Mouse (Mus musculus) adrenal gland, adult 2 months (tissue): ENCODE data around the gene Tcp10c. TPM values are rescaled to one million over a fixed set of nuclear protein-coding genes. Genes with fewer than 3 reads are reported as not detected.
"Not testable (repeated sequence)": the region's sequence is repeated elsewhere in the genome, so short reads cannot be mapped to it uniquely, and the experiment has no call there.

ENCODE experiments used
- DNase-seq: peaks from one replicate; pipeline ENCODE4 v3.0.0; 2021
- polyA plus RNA-seq: library from polyadenylated mRNA; depleted of rRNA; stranded (reverse); fragments of >200 nt; gene quantifications from 2 replicates; pipeline ENCODE4 v1.2.3, GENCODE M21; 2012; rRNA removed
- total RNA-seq, 2 experiments: library from RNA; stranded (reverse); gene quantifications; 2 replicates each; pipeline ENCODE4 v1.2.3; 2021

The Tcp10c gene
- total and polyA plus RNA-seq, 3 experiments, result not detected

DNA sequence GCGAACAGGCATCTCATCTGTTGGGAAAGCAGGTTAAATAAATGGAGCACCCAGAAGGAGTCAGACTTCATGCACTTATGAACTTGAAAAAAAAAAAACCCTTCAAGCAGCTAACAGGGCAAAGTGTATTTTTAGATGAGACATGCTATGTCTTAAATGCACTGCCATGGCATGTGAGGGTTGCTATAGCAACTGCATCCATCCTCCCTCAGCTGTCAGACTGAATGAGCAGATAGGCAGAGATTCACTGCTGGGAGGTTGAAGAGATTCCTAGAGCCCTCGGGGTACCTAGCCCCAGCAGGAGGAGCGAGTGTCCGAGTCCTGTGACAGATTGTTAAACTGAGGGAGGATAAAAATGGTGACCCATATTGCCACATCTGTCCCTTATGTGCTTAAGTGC is 36.6 kb downstream of the Tcp10c start:
- DNase-seq, result not testable (repeated sequence)

DNA sequence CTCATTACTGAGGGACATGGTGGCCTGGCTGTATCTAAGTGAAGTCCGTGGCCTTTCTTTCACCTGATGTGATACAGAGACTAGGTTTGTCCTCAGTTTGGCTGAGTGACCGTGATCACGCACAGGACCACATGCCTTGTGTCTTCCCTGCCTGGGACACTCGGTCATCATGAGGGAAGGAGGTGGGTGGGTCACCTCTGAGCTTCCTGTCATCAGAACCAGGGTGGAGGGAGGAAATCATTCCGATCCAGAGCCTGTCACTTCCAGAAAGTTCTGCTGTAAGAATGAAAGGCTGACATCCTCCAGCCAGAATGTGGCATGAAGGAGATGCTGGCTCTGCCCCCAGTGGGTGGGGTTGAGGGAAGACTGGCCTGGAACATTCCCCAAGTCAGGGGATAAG is 45.6 kb downstream of the Tcp10c start:
- not testable (repeated sequence) for DNase-seq

DNA sequence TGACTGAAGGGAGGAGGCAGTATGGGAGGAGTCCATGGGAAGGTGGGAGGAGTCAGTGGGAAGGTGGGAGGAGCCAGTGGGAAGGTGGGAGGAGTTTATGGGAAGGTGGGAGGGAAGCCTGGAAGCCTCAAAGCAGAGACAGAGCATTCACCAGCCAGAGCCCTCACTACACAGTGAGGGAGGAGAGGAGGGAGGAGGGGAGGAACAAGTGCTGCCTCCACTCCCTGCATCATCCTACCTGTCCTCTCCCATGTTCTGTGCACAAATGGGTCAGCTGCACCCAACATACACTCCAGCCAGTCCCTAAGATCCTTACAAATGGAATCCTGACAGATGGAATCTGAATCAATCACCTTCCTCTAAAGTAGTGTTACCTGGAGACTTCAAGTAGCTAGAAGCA is 47.7 kb downstream of the Tcp10c start:
- DNase-seq, result not testable (repeated sequence)

DNA sequence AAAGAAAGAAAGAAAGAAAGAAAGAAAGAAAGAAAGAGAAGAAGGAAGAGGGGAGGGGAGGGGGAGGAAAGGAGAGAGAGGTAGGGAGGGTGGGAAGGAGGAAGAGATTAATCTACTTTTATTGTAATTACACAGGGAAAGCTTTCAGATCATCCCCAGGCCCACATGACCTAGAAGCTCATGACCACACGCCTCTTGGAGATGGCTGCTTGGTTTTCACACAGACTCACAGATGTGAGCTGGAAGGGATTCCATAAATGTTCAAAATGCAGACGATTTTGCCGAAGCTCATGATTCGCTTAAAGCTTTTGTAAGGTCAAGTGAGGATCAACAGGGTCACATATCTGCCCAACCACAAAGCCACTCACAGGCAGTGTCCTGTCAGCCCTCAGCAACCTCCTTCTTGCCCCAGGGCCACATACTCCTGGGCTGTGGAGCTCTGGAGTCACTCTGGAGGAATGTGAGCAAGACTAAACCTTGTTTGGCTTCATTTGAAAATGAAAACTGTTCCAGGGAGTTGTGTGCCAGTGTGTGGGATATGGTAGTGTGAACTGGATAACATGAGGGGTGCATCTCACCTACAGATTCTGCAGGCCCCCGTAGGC is 49.3 kb downstream of the Tcp10c start:
- not testable (repeated sequence) for DNase-seq

DNA sequence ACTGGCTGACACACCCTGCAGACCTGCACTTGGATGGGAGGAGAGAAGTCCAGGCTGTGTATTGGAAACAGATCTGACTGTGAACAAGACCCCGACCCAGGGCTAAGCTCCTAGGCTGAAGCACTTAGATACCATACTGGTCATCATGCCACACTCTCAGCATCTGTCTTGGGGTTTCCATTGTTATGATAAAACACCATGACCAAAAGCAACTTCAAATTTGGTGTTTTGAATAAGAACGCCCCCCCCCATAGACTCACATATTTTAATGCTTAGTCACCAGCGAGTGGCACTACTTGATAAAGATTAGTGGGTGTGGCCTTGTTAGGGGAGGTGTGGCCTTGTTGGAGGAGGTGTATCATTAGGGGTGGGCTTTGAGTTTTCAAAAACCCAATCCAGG is 51.7 kb downstream of the Tcp10c start:
- not testable (repeated sequence) for DNase-seq

DNA sequence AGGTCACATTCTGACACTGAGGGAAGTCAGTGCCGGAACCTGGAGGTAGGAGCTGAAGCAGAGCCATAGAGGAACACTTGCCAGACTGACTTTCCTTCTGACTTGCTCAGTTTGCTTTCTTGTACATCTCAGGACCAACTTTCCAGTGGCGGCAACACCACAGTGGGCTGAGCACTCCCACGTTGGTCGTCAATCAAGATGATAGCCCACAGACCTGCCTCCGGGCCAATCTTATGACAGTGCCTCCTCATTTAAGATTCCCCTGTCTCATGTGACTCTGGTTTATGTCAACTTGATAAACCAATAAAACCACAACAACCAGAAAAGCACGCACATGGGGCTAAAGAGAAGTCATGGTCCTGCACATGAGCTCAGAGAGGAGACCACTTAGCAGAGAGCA is 52.3 kb downstream of the Tcp10c start:
- DNase-seq, result not testable (repeated sequence)

DNA sequence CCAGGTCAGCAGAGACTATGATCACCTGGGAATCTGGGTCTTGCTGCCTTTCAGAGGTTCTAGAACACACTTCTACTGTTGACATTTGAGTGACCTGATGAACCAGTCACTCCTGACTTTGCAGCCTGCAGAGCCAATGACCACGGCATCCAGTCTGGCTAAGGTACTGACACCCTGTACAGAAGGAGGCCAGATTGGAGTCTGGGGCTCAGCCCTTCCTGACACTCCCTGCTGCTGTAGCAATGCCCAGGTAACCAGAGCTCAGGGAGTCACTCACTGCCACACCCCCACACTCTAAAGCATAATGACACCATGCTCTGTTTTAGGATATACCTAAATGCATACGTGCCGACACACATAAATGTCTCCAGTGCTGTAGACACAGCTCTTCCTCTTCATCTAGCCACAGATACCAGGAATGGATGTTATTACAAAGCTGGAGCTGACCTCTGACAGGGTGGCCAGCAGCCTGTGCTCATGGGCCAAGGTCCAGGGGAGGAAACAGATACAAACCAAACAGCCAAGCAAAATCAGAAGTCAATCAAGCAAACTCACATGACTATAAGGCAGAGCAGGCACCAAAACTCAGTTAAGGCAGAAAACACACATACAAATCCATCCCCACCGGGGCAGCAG is 53.4 kb downstream of the Tcp10c start:
- not testable (repeated sequence) for DNase-seq

DNA sequence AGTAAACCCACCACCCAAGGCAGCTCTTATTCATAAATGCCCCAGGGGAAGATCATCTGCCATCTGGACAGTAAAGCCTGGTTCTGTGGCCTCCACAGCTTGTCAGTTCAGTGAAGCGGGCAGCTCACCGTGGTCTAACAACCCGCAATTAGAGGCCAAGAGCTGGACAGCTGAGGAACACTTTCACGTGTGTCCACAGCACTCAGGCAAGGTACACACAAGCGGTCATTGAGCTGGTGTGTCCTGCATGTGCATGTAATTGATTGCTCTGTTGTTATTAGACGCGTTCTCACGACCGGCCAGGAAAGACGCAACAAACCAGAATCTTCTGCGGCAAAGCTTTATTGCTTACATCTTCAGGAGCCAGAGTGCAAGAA is 53.9 kb downstream of the Tcp10c start:
- DNase-seq, result not testable (repeated sequence)

DNA sequence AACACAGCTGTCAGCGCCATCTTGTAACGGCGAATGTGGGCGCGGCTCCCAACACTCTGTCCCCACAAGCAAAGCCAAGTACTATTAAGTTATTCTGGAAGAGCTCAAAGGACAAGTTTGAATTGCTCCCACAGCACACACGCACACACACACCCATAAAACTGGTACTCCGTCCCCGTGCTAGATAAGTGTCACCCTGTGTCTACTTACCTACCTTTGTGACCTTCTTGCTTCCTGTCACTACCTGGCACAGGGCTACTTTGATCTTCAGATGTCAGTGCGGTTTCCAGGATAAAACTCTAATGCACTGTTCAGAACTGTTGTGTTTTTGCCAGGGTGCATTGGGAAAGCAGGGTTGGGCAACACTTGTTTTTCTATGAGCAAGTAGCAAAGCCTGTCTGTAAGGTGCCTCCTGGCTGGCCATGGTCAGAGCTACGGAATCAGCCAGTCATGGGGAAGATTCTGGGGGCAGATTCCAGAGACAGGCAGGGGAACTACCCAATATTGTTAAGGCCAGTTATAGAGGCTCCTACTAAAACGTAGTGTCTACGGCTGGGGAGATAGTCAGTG is 66.7 kb downstream of the Tcp10c start:
- not testable (repeated sequence) for DNase-seq

DNA sequence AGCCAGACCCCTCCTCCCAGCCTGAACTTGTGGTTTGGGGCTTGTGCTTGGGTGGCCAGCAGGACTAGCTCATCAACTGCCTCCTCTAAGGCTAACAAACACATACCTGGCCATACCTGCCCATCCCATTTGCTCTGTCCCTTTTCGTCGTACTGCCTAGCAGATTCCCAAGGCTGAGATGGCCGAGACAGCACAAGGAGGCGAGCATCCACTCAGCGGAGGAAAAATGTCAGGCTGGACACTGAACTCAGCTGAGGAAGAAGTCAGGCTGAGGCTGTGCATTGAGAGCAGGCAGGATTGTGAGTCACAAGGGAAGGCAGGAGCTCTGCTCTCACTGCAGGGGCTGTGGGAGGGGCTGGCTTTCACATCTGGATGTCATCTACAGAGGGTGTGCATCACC is 68.3 kb downstream of the Tcp10c start:
- not testable (repeated sequence) for DNase-seq

DNA sequence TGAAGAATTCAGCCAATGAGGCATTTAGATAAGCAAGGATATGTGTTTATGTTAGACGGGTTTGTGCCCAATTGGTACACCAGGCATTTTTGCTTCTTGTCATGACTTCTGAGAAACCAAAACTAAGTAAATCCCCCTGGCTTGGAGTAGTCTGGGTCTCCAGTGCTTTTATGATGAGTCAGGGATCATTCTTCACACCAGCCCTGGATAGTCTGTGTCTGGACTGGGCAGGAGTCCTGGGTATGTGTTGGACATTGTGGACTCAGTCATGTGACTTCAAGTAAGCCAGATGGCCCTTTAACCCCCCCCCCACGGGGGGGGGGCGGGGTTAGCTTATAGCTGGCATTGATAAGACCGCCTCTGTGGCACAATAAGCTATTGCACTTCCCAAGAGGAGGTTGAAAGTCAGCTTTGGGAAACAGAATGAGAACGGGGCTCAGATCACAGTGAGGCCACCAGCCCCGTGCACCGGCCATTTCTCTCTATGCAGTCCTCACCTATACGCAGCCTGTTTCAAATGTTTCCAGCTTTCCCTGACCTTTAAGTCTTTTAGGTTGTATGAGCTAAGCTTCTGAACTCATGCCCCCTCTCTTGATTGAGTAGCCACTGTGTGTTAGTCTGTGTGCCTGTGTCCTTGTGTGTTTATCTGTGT is 69.1 kb downstream of the Tcp10c start:
- not testable (repeated sequence) for DNase-seq

DNA sequence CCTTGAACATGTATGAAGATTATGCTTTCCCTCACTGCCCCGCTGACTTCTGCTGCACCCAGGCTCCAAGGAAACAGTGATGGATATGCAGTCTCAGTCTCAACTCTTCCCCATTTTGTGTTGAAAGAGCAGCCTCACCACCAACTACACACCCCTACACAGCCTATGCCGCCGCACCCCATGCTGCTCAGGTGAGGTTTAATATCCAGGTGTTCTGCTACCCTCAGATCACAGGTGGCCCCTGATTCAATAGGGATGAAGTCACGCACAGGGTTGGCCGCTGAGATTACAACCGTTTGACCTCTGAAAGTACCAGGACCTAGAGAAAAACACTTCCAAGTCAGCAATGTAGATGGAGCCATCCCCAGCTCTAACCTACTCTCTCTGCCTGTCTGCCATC is 69.9 kb downstream of the Tcp10c start:
- not testable (repeated sequence) for DNase-seq

DNA sequence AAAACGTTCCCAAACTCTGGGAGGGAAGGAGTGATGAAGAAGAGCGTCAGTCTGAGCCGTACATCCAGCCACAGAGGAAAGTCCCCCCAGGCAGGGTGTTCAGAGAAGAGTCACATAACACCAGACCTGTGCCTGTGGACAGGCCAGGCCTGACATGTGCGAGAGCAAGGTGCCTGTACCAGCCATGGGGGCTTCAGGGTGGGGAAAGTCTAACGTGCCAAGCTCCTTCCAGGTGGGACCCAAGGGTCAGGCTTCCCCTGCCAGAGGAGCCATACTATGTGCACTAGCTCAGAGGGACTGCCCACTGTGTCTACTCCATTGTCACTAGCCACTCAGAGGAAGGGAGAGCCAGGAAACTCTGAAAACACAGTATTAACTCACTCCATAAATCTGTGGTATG is 71.3 kb downstream of the Tcp10c start:
- DNase-seq, result not testable (repeated sequence)

DNA sequence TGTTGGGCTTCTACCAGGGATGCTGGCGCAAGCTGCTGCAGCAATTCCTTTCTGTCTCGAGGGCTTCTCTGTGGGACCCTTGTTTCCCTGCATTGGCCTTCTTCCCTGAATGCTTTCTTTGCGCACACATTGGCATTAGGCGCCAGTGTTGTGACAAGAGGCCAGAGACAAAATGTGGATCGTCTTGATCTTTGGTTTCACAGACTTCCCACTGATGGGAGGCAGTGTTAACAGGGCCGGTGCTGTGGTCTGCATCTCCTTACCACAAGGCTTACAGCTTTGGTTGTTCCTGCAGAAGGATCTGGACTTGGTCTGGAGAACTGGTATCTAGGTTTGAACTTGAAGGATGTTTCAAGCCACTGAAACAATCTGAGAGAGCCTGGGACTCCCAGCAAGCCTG is 72.1 kb downstream of the Tcp10c start:
- not testable (repeated sequence) for DNase-seq

Other genes with a start within 250 kb of the Tcp10c start
- 1 to 10 TPM in 1 of 2 experiments, under 1 TPM in 1; 0.52 to 1.2 TPM for gene Unc93a, start 222.8 kb upstream of the Tcp10c start, total RNA-seq
- 0.06 and 0.07 TPM in 2 replicates for gene Unc93a, start 222.8 kb upstream of the Tcp10c start, polyA plus RNA-seq
- not detected for gene Smok2a, start 133.4 kb upstream of the Tcp10c start, total RNA-seq
- not detected in 2 replicates for gene Smok2a, start 133.4 kb upstream of the Tcp10c start, polyA plus RNA-seq
- gene Smok2b, start 124.3 kb upstream of the Tcp10c start, total RNA-seq, result not detected
- not detected in 2 replicates for gene Smok2b, start 124.3 kb upstream of the Tcp10c start, polyA plus RNA-seq